Mouse (Mus musculus) cerebellum, adult 2 months (tissue): Measurements from ENCODE around the gene Olfr287.

Experiments
- CTCF ChIP-seq: fragments of 200-500 bp; IDR thresholded peaks from 2 replicates; pipeline ENCODE4 v1.5.1; 2011; ENCODE audit warnings: low read depth, mild to moderate bottlenecking, control low read depth, low read length, moderate library complexity, borderline replicate concordance; ENCODE audit not compliant: insufficient read depth
- POLR2A ChIP-seq: fragments of 200-500 bp; IDR thresholded peaks from 2 replicates; pipeline ENCODE4 v1.6.1; 2011; ENCODE audit warnings: low read length, control low read depth, borderline replicate concordance; ENCODE audit not compliant: insufficient read depth

DNA sequence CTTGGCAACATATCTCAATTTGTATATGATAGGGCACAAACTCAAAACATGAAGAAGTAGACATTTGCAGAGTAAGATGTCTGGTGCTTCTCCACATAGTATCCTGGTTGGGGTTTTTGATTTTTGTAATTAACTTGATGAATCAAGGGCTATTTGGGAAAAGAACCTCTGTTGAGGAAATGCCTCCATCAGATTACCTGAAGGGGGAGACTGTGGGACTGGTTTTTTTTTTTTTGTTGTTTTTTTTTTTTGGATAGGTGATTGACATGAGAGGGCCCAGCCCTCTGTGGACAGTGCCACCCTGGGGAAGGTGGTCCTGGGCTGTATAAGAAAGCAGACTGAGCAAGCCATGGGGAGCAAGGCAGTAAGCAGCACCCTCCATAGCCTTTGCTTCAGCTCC, 1.5 kb upstream of the Olfr287 start:
- TF ChIP-seq CTCF: no peak
- no peak for TF ChIP-seq POLR2A
